Mouse (Mus musculus) R1 (cell line): ENCODE results near the gene Tubgcp3.
"Not testable (repeated sequence)": the region's sequence is repeated elsewhere in the genome, so short reads cannot be mapped to it uniquely, and the experiment has no call there.

Experiments used
- DNase-seq: peaks from one replicate; pipeline ENCODE4 v3.0.0-alpha.2; 2018; ENCODE audit warnings: low read depth, low spot score

Tubgcp3 gene

GRCm38 (mm10) chr8:12672056-12672881 lies at the start of gene Tubgcp3:
Gene Tubgcp3 (minus strand): TSS chr8:12672248.
- peak; percentile 94 for DNase-seq

- no peak for DNase-seq
Observed at GRCm38 (mm10) chr8:12719091-12719490, 47.0 kb upstream of the Tubgcp3 start.

- DNase-seq: no peak
Observed at GRCm38 (mm10) chr8:12715861-12716585, 44.0 kb upstream of the Tubgcp3 start.

GRCm38 (mm10) chr8:12711623-12712022 lies 39.6 kb upstream of the Tubgcp3 start:
- no peak for DNase-seq

GRCm38 (mm10) chr8:12703597-12703996 lies 31.5 kb upstream of the Tubgcp3 start:
- DNase-seq: no peak

- DNase-seq: peak; percentile 22
Observed at GRCm38 (mm10) chr8:12702290-12702689, 30.2 kb upstream of the Tubgcp3 start.

- no peak for DNase-seq
Observed at GRCm38 (mm10) chr8:12698660-12699277, 26.7 kb upstream of the Tubgcp3 start.

GRCm38 (mm10) chr8:12688851-12689250 lies 16.8 kb upstream of the Tubgcp3 start:
- peak; percentile 18 for DNase-seq

GRCm38 (mm10) chr8:12677529-12677928 lies 5.5 kb upstream of the Tubgcp3 start:
- peak; percentile 73 for DNase-seq

GRCm38 (mm10) chr8:12671473-12672055 lies 484 bp downstream of the Tubgcp3 start:
- peak; percentile 47 for DNase-seq

GRCm38 (mm10) chr8:12670965-12671364 lies 1.1 kb downstream of the Tubgcp3 start:
- DNase-seq: no peak

GRCm38 (mm10) chr8:12668832-12669231 lies 3.2 kb downstream of the Tubgcp3 start:
- no peak for DNase-seq

- not testable (repeated sequence) for DNase-seq
Observed at GRCm38 (mm10) chr8:12666530-12666929, 5.5 kb downstream of the Tubgcp3 start.

- no peak for DNase-seq
Observed at GRCm38 (mm10) chr8:12663105-12663456, 9.0 kb downstream of the Tubgcp3 start.

- DNase-seq: no peak
Observed at GRCm38 (mm10) chr8:12662375-12663104, 9.5 kb downstream of the Tubgcp3 start.

GRCm38 (mm10) chr8:12657411-12657810 lies 14.6 kb downstream of the Tubgcp3 start:
- DNase-seq: no peak

- DNase-seq: no peak
Observed at GRCm38 (mm10) chr8:12651246-12651645, 20.8 kb downstream of the Tubgcp3 start.

- no peak for DNase-seq
Observed at GRCm38 (mm10) chr8:12650495-12650894, 21.6 kb downstream of the Tubgcp3 start.

GRCm38 (mm10) chr8:12648951-12649350 lies 23.1 kb downstream of the Tubgcp3 start:
- DNase-seq: no peak

- DNase-seq: no peak
Observed at GRCm38 (mm10) chr8:12646536-12646935, 25.5 kb downstream of the Tubgcp3 start.

GRCm38 (mm10) chr8:12644894-12645293 lies 27.2 kb downstream of the Tubgcp3 start:
- peak; percentile 11 for DNase-seq
